Mouse (Mus musculus): ENCODE results near the gene Dtx4. TPM values are rescaled to one million over a fixed set of nuclear protein-coding genes. Genes with fewer than 3 reads are reported as not detected.

The Dtx4 gene
- polyA plus RNA-seq, 1 experiment from 2014 or later = 6.1 TPM

Other genes with a start within 250 kb of the Dtx4 start
- not detected in 2 replicates for gene Olfr235, start 240.4 kb downstream of the Dtx4 start, polyA plus RNA-seq (2015; fragmentation: Nextera tagmentation; extraction: Ambion mirVana)
- gene Olfr1434, start 221.6 kb downstream of the Dtx4 start, polyA plus RNA-seq (2015; fragmentation: Nextera tagmentation; extraction: Ambion mirVana) = not detected in 2 replicates
- not detected in 2 replicates for gene Olfr1436, start 202.3 kb downstream of the Dtx4 start, polyA plus RNA-seq (2015; fragmentation: Nextera tagmentation; extraction: Ambion mirVana)
- gene Olfr1437, start 176.4 kb downstream of the Dtx4 start, polyA plus RNA-seq (2015; fragmentation: Nextera tagmentation; extraction: Ambion mirVana) = not detected in 2 replicates
- gene Olfr1438-ps1, start 165.5 kb downstream of the Dtx4 start, polyA plus RNA-seq (2015; fragmentation: Nextera tagmentation; extraction: Ambion mirVana) = not detected in 2 replicates
- gene Olfr1440, start 114.2 kb downstream of the Dtx4 start, polyA plus RNA-seq (2015; fragmentation: Nextera tagmentation; extraction: Ambion mirVana) = not detected in 2 replicates
- gene Olfr1441, start 84.0 kb downstream of the Dtx4 start, polyA plus RNA-seq (2015; fragmentation: Nextera tagmentation; extraction: Ambion mirVana) = not detected in 2 replicates
- not detected in 2 replicates for gene Pfpl, start 73.5 kb downstream of the Dtx4 start, polyA plus RNA-seq (2015; fragmentation: Nextera tagmentation; extraction: Ambion mirVana)
- 0.54 and 0.62 TPM in 2 replicates for gene Mpeg1, start 40.7 kb downstream of the Dtx4 start, polyA plus RNA-seq (2015; fragmentation: Nextera tagmentation; extraction: Ambion mirVana)
- 24.3 and 26.0 TPM in 2 replicates for gene Fam111a, start 44.3 kb upstream of the Dtx4 start, polyA plus RNA-seq (2015; fragmentation: Nextera tagmentation; extraction: Ambion mirVana)
- 0.31 and 0.49 TPM in 2 replicates for gene Gm4952, start 98.5 kb upstream of the Dtx4 start, polyA plus RNA-seq (2015; fragmentation: Nextera tagmentation; extraction: Ambion mirVana)
- 17.7 and 20.0 TPM in 2 replicates for gene Glyat, start 131.9 kb upstream of the Dtx4 start, polyA plus RNA-seq (2015; fragmentation: Nextera tagmentation; extraction: Ambion mirVana)
- gene Olfr1442, start 169.0 kb upstream of the Dtx4 start, polyA plus RNA-seq (2015; fragmentation: Nextera tagmentation; extraction: Ambion mirVana) = 0.10 and 0.20 TPM in 2 replicates
- not detected in 2 replicates for gene Olfr1443, start 176.7 kb upstream of the Dtx4 start, polyA plus RNA-seq (2015; fragmentation: Nextera tagmentation; extraction: Ambion mirVana)
- gene Keg1, start 194.3 kb upstream of the Dtx4 start, polyA plus RNA-seq (2015; fragmentation: Nextera tagmentation; extraction: Ambion mirVana) = 87.0 and 88.0 TPM in 2 replicates

Measured in kidney, embryonic 16.5 days (tissue).